Mouse (Mus musculus) neutrophil, adult 5-6 weeks (primary cell): Measurements from ENCODE around the gene Pask. TPM values are rescaled to one million over a fixed set of nuclear protein-coding genes. Genes with fewer than 3 reads are reported as not detected.

Experiments
- ATAC-seq: fragments of 151-379, 151-347 bp; 2 replicates; pipeline ENCODE4 v1.8.0; 2017; ENCODE audit warnings: mild to moderate bottlenecking, moderate TSS enrichment; ENCODE audit not compliant: insufficient number of reproducible peaks, poor library complexity, low FRiP score, severe bottlenecking; ENCODE audit errors: extremely low read depth
- total RNA-seq: library from RNA; stranded (forward); fragments of 200-1000 nt; gene quantifications from 2 replicates; pipeline ENCODE4 v1.2.3, GENCODE M21; 2017

The Pask gene
- total RNA-seq, 1 experiment from 2014 or later = 0.35 TPM

- ATAC-seq = no peak
Observed at GRCm38 (mm10) chr1:93291591-93291990, 51.7 kb downstream of the Pask start.

- 0 out of 2 replicates have a peak, but pooled peaks have one; percentile 23 for ATAC-seq
Observed at GRCm38 (mm10) chr1:93290956-93291355, 52.3 kb downstream of the Pask start.

- peak; percentile 42 for ATAC-seq
Observed at GRCm38 (mm10) chr1:93289678-93290214, 53.5 kb downstream of the Pask start.

GRCm38 (mm10) chr1:93277041-93277440 lies 66.2 kb downstream of the Pask start:
- ATAC-seq = no peak

- no peak for ATAC-seq
Observed at GRCm38 (mm10) chr1:93275561-93275960, 67.7 kb downstream of the Pask start.

- no peak for ATAC-seq
Observed at GRCm38 (mm10) chr1:93272409-93272821, 70.9 kb downstream of the Pask start.

- no peak for ATAC-seq
Observed at GRCm38 (mm10) chr1:93271751-93272150, 71.5 kb downstream of the Pask start.

- ATAC-seq = no peak
Observed at GRCm38 (mm10) chr1:93270516-93271240, 72.6 kb downstream of the Pask start.

- no peak for ATAC-seq
Observed at GRCm38 (mm10) chr1:93268246-93268645, 75.0 kb downstream of the Pask start.

GRCm38 (mm10) chr1:93267207-93267606 lies 76.1 kb downstream of the Pask start:
- no peak for ATAC-seq

Other genes with a start within 250 kb of the Pask start
- gene Kif1a, start 241.5 kb downstream of the Pask start, total RNA-seq = not detected in 2 replicates
- not detected in 2 replicates for gene Agxt, start 208.2 kb downstream of the Pask start, total RNA-seq
- 0.93 and 0.98 TPM in 2 replicates for gene 2310007B03Rik, start 182.5 kb downstream of the Pask start, total RNA-seq
- not detected in 2 replicates for gene Crocc2, start 174.8 kb downstream of the Pask start, total RNA-seq
- 0.74 and 1.3 TPM in 2 replicates for gene Sned1, start 107.6 kb downstream of the Pask start, total RNA-seq
- gene Mterf4, start 37.6 kb downstream of the Pask start, total RNA-seq = 16.6 and 17.8 TPM in 2 replicates
- 19.1 and 23.9 TPM in 2 replicates for gene Ppp1r7, start 628 bp downstream of the Pask start, total RNA-seq
- gene Ano7, start 30.4 kb upstream of the Pask start, total RNA-seq = not detected in 2 replicates
- gene Hdlbp, start 135.3 kb upstream of the Pask start, total RNA-seq = 61.7 and 62.9 TPM in 2 replicates
- gene Farp2, start 168.6 kb upstream of the Pask start, total RNA-seq = 1.4 and 1.7 TPM in 2 replicates